In genomic region chr7:96834681-96835289, GRCm38 (mm10) we compare ENCODE assay signal across 9 mouse cellular contexts.
DNase-seq lines count a peak whose midpoint lies in the region; ATAC-seq and TF ChIP-seq lines count a peak whose summit lies in the region.
"Had no signal": no experiment of that assay in that cellular context is flagged by ENCODE, and none has a peak within 500 bp of the region (broad histone marks: within the 10 kb centered on the region; RNA-seq: fewer than 3 reads in every experiment).

No protein-coding gene starts in this region.

- no peak for TF ChIP-seq CTCF in brain, embryonic 14.5 days (IDR thresholded peaks at IDR 0.05; ENCODE audit: borderline replicate concordance, extremely low read depth, insufficient read depth, insufficient read length)

- H3K9me3 ChIP-seq in lung, embryonic 16.5 days (ENCODE audit: control insufficient read depth, low read length), result no peaks in the 10 kb centered on the region
- no peaks in the 10 kb centered on the region for H3K9me3 ChIP-seq in kidney, embryonic 16.5 days (ENCODE audit: low read length)
- H3K9me3 ChIP-seq: midbrain, embryonic 12.5 days had no signal

- H3K27me3 ChIP-seq in lung, embryonic 16.5 days (ENCODE audit: control insufficient read depth, insufficient read depth, low read depth, low read length), result no peaks in the 10 kb centered on the region
- no peaks in the 10 kb centered on the region for H3K27me3 ChIP-seq in kidney, embryonic 16.5 days (ENCODE audit: insufficient read depth, low read length)
- H3K27me3 ChIP-seq: midbrain, embryonic 12.5 days had no signal

- no peak for DNase-seq in lung, postnatal 4 days
- DNase-seq in brain, embryonic 14.5 days (ENCODE audit: low read depth), result peak; percentile 90
- peak; percentile 38 to 46 for DNase-seq in heart, adult 9 months (ENCODE audit: low spot score in 2 of 2)
- peak; percentile 27 for DNase-seq in ovary, postnatal 14 days (ENCODE audit: low spot score)
- no peak for DNase-seq in thymus, postnatal 10 days (ENCODE audit: low spot score in 2 of 2)
- DNase-seq in cerebellum, adult 11 months, result no peak

- H3K4me2 ChIP-seq in lung, embryonic 16.5 days (ENCODE audit: low read depth, low read length), result no peak overlapping the region
- H3K4me2 ChIP-seq in kidney, embryonic 16.5 days (replicated peaks; ENCODE audit: low read depth, low read length), result no peak overlapping the region
- H3K4me2 ChIP-seq: midbrain, embryonic 12.5 days had no signal

- H3K9ac ChIP-seq in lung, embryonic 16.5 days (ENCODE audit: low read length), result no peak overlapping the region
- no peak overlapping the region for H3K9ac ChIP-seq in kidney, embryonic 16.5 days (replicated peaks; ENCODE audit: low read length)
- H3K9ac ChIP-seq: midbrain, embryonic 12.5 days had no signal

- H3K4me3 ChIP-seq in lung, embryonic 16.5 days (ENCODE audit: low read length), result no peak overlapping the region
- H3K4me3 ChIP-seq in kidney, embryonic 16.5 days (ENCODE audit: low read length), result no peak overlapping the region
- H3K4me3 ChIP-seq: midbrain, embryonic 12.5 days had no signal

- H3K27ac ChIP-seq in lung, embryonic 16.5 days (ENCODE audit: low read length), result peak overlapping the region; percentile 45; the same call in 1 of the 2 replicates
- peak overlapping the region; percentile 22; the same call in 1 of the 2 replicates for H3K27ac ChIP-seq in kidney, embryonic 16.5 days (ENCODE audit: low read length)
- H3K27ac ChIP-seq: midbrain, embryonic 12.5 days had no signal

- 49% methylated on average over 6 of the region's 6 CpGs for WGBS in lung, embryonic 16.5 days
- WGBS in kidney, embryonic 16.5 days, result 42% methylated on average over 6 of the region's 6 CpGs

- peak; percentile 78 for ATAC-seq in lung, embryonic 16.5 days (ENCODE audit: low read depth)
- peak; percentile 76 for ATAC-seq in kidney, embryonic 16.5 days (ENCODE audit: low FRiP score, low TSS enrichment)

- H3K4me1 ChIP-seq in lung, embryonic 16.5 days (replicated peaks; ENCODE audit: control insufficient read depth, insufficient read depth, low read length), result peaks cover 13% of the 10 kb centered on the region
- H3K4me1 ChIP-seq in kidney, embryonic 16.5 days (ENCODE audit: insufficient read depth, low read length), result peaks cover 22% of the 10 kb centered on the region

- H3K36me3 ChIP-seq in lung, embryonic 16.5 days (ENCODE audit: control insufficient read depth, insufficient read depth, low read length), result no peaks in the 10 kb centered on the region
- H3K36me3 ChIP-seq in kidney, embryonic 16.5 days (ENCODE audit: insufficient read depth, low read length), result 0 out of 2 replicates have a peak, but pooled peaks cover 6% of the 10 kb centered on the region

- TF ChIP-seq POLR2A in brain, embryonic 14.5 days (IDR thresholded peaks at IDR 0.05; ENCODE audit: borderline replicate concordance, extremely low read depth, insufficient read depth, insufficient read length, poor library complexity, severe bottlenecking), result no peak

Comparison
In these comparisons a context has a peak if more than half of its experiments do, and no peak if none do; other contexts are left out.
1. DNase-seq: peak in brain, embryonic 14.5 days (single experiment), heart, adult 9 months (2 of 2) and ovary, postnatal 14 days (single experiment); none in lung, postnatal 4 days (0 of 2), thymus, postnatal 10 days (0 of 2) and cerebellum, adult 11 months (single experiment).